Mouse (Mus musculus) forebrain, postnatal 0 days (tissue): ENCODE results near the gene Kif13a. TPM values are rescaled to one million over a fixed set of nuclear protein-coding genes. Genes with fewer than 3 reads are reported as not detected.

Experiments
- ATAC-seq: fragments of 200-750 bp; cut with Nextera tagmentation; 2 replicates; pipeline ENCODE4 v1.8.0; 2017; ENCODE audit warnings: mild to moderate bottlenecking, moderate library complexity
- DNase-seq: peaks from one replicate; pipeline ENCODE4 v3.0.0-alpha.2; 2015
- H3K27ac ChIP-seq: fragments of 300-500 bp; sonication (generic); 2 replicates; pipeline ENCODE4 v1.5.1; 2014; ENCODE audit warnings: low read depth, mild to moderate bottlenecking, antibody characterized with exemption, low read length, moderate library complexity, mixed read lengths
- H3K27me3 ChIP-seq: fragments of 300-500 bp; sonication (generic); 2 replicates; pipeline ENCODE4 v1.6.1; 2014; ENCODE audit warnings: mild to moderate bottlenecking, low read length, mixed read lengths; ENCODE audit not compliant: insufficient read depth
- H3K36me3 ChIP-seq: fragments of 300-500 bp; sonication (generic); 2 replicates; pipeline ENCODE4 v1.6.1; 2014; ENCODE audit warnings: mild to moderate bottlenecking, moderate library complexity; ENCODE audit not compliant: insufficient read depth
- H3K4me1 ChIP-seq: fragments of 300-500 bp; sonication (generic); 2 replicates; pipeline ENCODE4 v1.6.1; 2014; ENCODE audit warnings: antibody characterized with exemption; ENCODE audit not compliant: insufficient read depth
- H3K4me2 ChIP-seq: fragments of 300-500 bp; sonication (generic); 2 replicates; pipeline ENCODE4 v1.6.1; 2014; ENCODE audit warnings: low read depth, mild to moderate bottlenecking, moderate library complexity
- H3K4me3 ChIP-seq: fragments of 300-500 bp; sonication (generic); 2 replicates; pipeline ENCODE4 v1.5.1; 2014; ENCODE audit warnings: low read depth, low read length, mixed read lengths
- H3K9ac ChIP-seq: fragments of 300-500 bp; sonication (generic); 2 replicates; pipeline ENCODE4 v1.6.1; 2014; ENCODE audit warnings: mild to moderate bottlenecking
- H3K9me3 ChIP-seq: fragments of 300-500 bp; sonication (generic); 2 replicates; pipeline ENCODE4 v1.6.1; 2016; ENCODE audit warnings: low read length
- CTCF ChIP-seq: sonication (generic); IDR thresholded peaks from 2 replicates; pipeline ENCODE4 v1.5.1; 2016; ENCODE audit warnings: antibody characterized with exemption, control low read depth, low read depth
- WGBS: fragments of 180-500 bp; shearing (Covaris S2); extraction: QIAGEN DNeasy Blood & Tissue Kit; methylation state at CpG from one replicate; pipeline ENCODE4 v1.1.7; 2014; 5-methylcytosine and 5-hydroxymethylcytosine counted together
- polyA plus RNA-seq: library from polyadenylated mRNA; unstranded; fragments of >200 nt; fragmentation: Nextera tagmentation; extraction: Ambion mirVana; gene quantifications from 2 replicates; pipeline ENCODE4 v1.2.1, GENCODE M21; 2015
- total RNA-seq: library from RNA; depleted of rRNA; stranded (reverse); fragments of >200 nt; gene quantifications from 2 replicates; pipeline ENCODE4 v1.2.3, GENCODE M21; 2014

The Kif13a gene
- total and polyA plus RNA-seq, 2 experiments from 2014 or later, result 9.2 to 19.7 TPM

GRCm38 (mm10) chr13:46742367-46742766 lies 187.3 kb downstream of the Kif13a start:
- no peak overlapping the region for H3K9ac ChIP-seq
- no peaks in the 10 kb centered on the region for H3K9me3 ChIP-seq
- H3K4me1 ChIP-seq, result no peaks in the 10 kb centered on the region
- DNase-seq (no peak), ATAC-seq (no peak)
- H3K27ac ChIP-seq, result no peak overlapping the region
- H3K4me2 ChIP-seq, result no peak overlapping the region
- H3K36me3 ChIP-seq, result no peaks in the 10 kb centered on the region
- H3K4me3 ChIP-seq, result no peak overlapping the region
- H3K27me3 ChIP-seq, result no peaks in the 10 kb centered on the region
- TF ChIP-seq CTCF, result no peak
- 69% methylated on average over 2 of the region's 2 CpGs for WGBS

GRCm38 (mm10) chr13:46739426-46739825 lies 190.2 kb downstream of the Kif13a start:
- DNase-seq, result no peak
- TF ChIP-seq CTCF, result no peak
- H3K27ac ChIP-seq, result no peak overlapping the region
- ATAC-seq, result no peak
- peaks cover 10% of the 10 kb centered on the region; the same call in 1 of the 2 replicates for H3K4me1 ChIP-seq
- no peak overlapping the region for H3K9ac ChIP-seq
- H3K27me3 ChIP-seq, result no peaks in the 10 kb centered on the region
- no peaks in the 10 kb centered on the region for H3K36me3 ChIP-seq
- no peak overlapping the region for H3K4me2 ChIP-seq
- H3K9me3 ChIP-seq, result no peaks in the 10 kb centered on the region
- H3K4me3 ChIP-seq, result no peak overlapping the region
- WGBS, result 64% methylated on average over 7 of the region's 7 CpGs

- 85% methylated on average over 4 of the region's 4 CpGs for WGBS
- TF ChIP-seq CTCF, result no peak
Observed at GRCm38 (mm10) chr13:46737482-46737881, 192.2 kb downstream of the Kif13a start.

GRCm38 (mm10) chr13:46736479-46736865 lies 193.2 kb downstream of the Kif13a start:
- Histone ChIP-seq H3K9me3 (no peaks in the 10 kb centered on the region), H3K4me1 (peaks cover 10% of the 10 kb centered on the region; the same call in 1 of the 2 replicates), H3K9ac (no peak overlapping the region), H3K4me2 (peak overlapping the region; percentile 61), H3K27me3 (no peaks in the 10 kb centered on the region), H3K36me3 (no peaks in the 10 kb centered on the region), H3K27ac (no peak overlapping the region), H3K4me3 (peak overlapping the region; percentile 36)
- no peak for TF ChIP-seq CTCF
- WGBS, result 4% methylated on average over 12 of the region's 12 CpGs
- DNase-seq, result no peak
- no peak for ATAC-seq

More at GRCm38 (mm10) chr13:46737482-46737881, 192.2 kb downstream of the Kif13a start:
- no peak overlapping the region for H3K4me3 ChIP-seq
- DNase-seq (no peak), ATAC-seq (no peak)
- H3K27ac ChIP-seq, result no peak overlapping the region
- H3K4me1 ChIP-seq, result peaks cover 10% of the 10 kb centered on the region; the same call in 1 of the 2 replicates
- H3K27me3 ChIP-seq, result no peaks in the 10 kb centered on the region
- H3K9ac ChIP-seq, result no peak overlapping the region
- no peak overlapping the region for H3K4me2 ChIP-seq
- no peaks in the 10 kb centered on the region for H3K9me3 ChIP-seq
- H3K36me3 ChIP-seq, result no peaks in the 10 kb centered on the region

- Histone ChIP-seq H3K9me3 (no peaks in the 10 kb centered on the region), H3K36me3 (no peaks in the 10 kb centered on the region), H3K9ac (peak overlapping the region; percentile 22; the same call in 1 of the 2 replicates), H3K4me1 (peaks cover 10% of the 10 kb centered on the region; the same call in 1 of the 2 replicates), H3K4me3 (peak overlapping the region; percentile 36), H3K27me3 (no peaks in the 10 kb centered on the region), H3K27ac (no peak overlapping the region), H3K4me2 (peak overlapping the region; percentile 61)
- 0 out of 2 replicates have a peak, but pooled peaks have one; percentile 43 for ATAC-seq
- WGBS, result 2% methylated on average over 20 of the region's 20 CpGs
- DNase-seq, result peak; percentile 33
- no peak; the same call in 1 of the 2 replicates for TF ChIP-seq CTCF
Observed at GRCm38 (mm10) chr13:46735808-46736478, 193.7 kb downstream of the Kif13a start.

- ATAC-seq (no peak), DNase-seq (no peak)
- H3K36me3 ChIP-seq, result no peaks in the 10 kb centered on the region
- no peaks in the 10 kb centered on the region for H3K9me3 ChIP-seq
- no peak overlapping the region for H3K27ac ChIP-seq
- H3K4me1 ChIP-seq, result peaks cover 10% of the 10 kb centered on the region; the same call in 1 of the 2 replicates
- H3K27me3 ChIP-seq, result no peaks in the 10 kb centered on the region
- 43% methylated on average over 11 of the region's 11 CpGs for WGBS
- H3K4me2 ChIP-seq, result peak overlapping the region; percentile 61
- 0 out of 2 replicates have a peak overlapping the region, but pooled peaks have one; percentile 22 for H3K9ac ChIP-seq
- TF ChIP-seq CTCF, result no peak
- H3K4me3 ChIP-seq, result peak overlapping the region; percentile 36
Observed at GRCm38 (mm10) chr13:46735219-46735807, 194.4 kb downstream of the Kif13a start.

GRCm38 (mm10) chr13:46729998-46730397 lies 199.7 kb downstream of the Kif13a start:
- Histone ChIP-seq H3K4me3 (no peak overlapping the region), H3K36me3 (no peaks in the 10 kb centered on the region), H3K27ac (no peak overlapping the region), H3K9me3 (no peaks in the 10 kb centered on the region), H3K4me2 (no peak overlapping the region), H3K9ac (no peak overlapping the region), H3K27me3 (no peaks in the 10 kb centered on the region), H3K4me1 (0 out of 2 replicates have a peak, but pooled peaks cover 3% of the 10 kb centered on the region)
- no peak for ATAC-seq
- no peak for TF ChIP-seq CTCF
- 56% methylated on average over 2 of the region's 2 CpGs for WGBS
- DNase-seq, result no peak
